Mouse (Mus musculus): ENCODE data around the gene Atp2a2.
"Not testable (repeated sequence)": the region's sequence is repeated elsewhere in the genome, so short reads cannot be mapped to it uniquely, and the experiment has no call there.

Gene Atp2a2

GRCm38 (mm10) chr5:122498046-122498445, 4.0 kb downstream of the Atp2a2 start:
- DNase-seq (ENCODE audit: low spot score in 2 of 2), result no peak

DNA sequence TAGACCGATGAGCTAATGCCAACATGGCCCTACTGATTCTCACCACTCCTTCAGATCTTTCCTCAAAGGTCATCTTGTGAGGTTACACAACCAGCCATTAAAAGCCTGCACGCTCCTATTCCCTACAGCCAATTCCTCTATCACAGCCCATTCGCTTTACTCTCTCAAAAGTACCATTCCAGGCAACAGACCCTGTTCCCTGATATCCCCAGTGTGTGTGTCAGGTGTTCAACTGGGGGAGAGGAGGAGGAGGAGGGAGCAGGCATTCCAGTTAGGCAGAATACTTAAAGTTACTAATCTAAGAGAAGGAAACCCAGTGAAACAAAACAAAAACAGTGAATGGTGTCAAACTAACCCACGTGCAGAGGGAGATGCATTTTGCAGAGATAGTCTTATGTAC, 5.0 kb downstream of the Atp2a2 start:
- no peak for DNase-seq (ENCODE audit: low spot score in 2 of 2)

GRCm38 (mm10) chr5:122494449-122494848, 7.6 kb downstream of the Atp2a2 start:
- DNase-seq (ENCODE audit: low spot score in 2 of 2), result no peak

- no peak for DNase-seq (ENCODE audit: low spot score in 2 of 2)
Measured at GRCm38 (mm10) chr5:122493035-122493434, 9.0 kb downstream of the Atp2a2 start.

- no peak for DNase-seq (ENCODE audit: low spot score in 2 of 2)
Measured at GRCm38 (mm10) chr5:122491385-122491784, 10.6 kb downstream of the Atp2a2 start.

- DNase-seq (ENCODE audit: low spot score in 2 of 2), result no peak
Measured at GRCm38 (mm10) chr5:122490148-122490547, 11.9 kb downstream of the Atp2a2 start.

- DNase-seq (ENCODE audit: low spot score in 2 of 2), result no peak
Measured at GRCm38 (mm10) chr5:122487825-122488224, 14.2 kb downstream of the Atp2a2 start.

DNA sequence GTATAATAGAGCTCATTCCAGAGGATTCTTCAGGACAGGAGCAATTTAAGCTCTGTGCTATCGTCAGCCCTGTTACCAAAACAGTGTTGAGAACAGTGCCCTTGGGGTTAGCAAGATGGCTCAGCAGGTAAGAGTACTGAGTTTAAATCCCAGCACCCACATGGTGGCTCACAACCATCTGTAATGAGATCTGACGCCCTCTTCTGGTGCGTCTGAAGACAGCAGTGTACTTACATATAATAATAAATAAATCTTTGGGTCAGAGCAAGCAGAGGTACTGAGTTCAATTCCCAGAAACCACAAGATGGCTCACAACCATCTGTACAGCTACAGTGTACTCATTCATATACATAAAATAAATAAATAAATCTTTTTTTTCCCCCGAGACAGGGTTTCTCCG, 15.8 kb downstream of the Atp2a2 start:
- DNase-seq (ENCODE audit: low spot score in 2 of 2), result not testable (repeated sequence)

DNA sequence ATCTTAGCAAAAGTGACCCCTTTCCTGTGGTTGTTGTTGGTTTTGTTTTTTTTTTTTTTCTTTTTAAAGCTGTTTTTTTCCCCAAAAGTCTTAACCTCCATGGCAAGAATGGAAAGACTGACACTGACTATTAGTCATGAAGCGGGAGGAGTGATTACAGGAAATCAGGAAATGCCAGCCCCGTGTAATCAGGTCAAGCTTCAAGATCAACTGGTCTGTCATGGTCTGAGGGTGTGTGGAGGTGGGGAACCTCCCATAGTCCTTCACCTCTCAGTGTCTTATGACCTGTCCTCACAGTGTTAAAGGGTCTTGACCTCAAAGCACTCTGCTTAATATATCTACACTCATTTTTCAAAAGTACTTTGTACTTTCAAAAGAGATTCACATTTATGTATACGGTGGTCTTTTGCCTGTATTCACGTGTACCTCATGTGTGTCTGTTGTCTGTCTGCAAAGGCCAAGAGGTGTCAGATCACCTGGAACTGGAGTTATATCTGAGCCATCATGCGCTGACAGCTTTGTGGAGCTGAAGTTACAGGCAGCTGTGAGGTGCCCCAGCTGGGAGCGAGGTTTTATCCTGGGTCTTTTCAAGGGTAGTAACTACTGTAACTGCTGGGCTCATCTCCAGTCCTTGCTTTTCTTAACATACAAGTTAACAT, 19.2 kb downstream of the Atp2a2 start:
- no peak for DNase-seq (ENCODE audit: low spot score in 2 of 2)

DNA sequence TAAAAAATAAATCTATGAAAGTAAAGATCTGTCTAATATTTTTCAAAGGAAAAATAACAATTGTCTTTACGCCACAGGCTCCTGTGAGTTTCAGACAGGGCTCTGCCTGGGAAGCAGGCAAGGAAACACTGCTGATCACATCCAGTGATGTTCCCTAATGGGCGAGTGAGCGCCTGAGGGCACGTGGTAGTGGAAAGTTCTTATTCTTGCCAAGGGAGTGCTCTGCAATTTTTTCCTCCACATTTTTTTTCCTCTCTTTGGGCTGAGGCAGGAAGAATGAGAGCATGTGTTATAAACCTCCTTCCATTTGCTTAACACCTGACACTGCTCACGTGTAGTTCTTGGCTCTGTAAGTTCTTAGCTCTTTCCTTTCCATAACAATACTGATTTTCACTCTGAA, 20.2 kb downstream of the Atp2a2 start:
- DNase-seq (ENCODE audit: low spot score in 2 of 2), result peak; percentile 65 to 72

DNA sequence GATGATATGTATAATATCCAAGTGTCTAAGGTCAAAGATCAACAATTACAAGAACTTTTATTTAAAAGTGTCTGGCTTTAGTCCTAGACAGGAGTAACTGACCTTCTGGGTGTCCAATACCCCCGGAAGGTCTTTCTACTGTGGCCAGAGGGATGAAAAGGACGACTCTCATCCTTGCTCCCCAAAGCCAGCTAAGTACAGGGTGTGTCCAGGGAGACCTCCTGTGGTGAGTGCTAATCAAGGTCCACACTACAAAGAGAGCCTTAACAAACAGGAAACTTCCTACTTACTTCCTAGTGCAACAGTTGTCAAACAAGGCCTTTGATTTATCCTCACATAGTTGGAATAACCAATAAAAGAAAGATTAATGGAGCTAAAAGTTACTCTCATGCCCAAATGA, 22.9 kb downstream of the Atp2a2 start:
- DNase-seq (ENCODE audit: low spot score in 2 of 2), result no peak

DNA sequence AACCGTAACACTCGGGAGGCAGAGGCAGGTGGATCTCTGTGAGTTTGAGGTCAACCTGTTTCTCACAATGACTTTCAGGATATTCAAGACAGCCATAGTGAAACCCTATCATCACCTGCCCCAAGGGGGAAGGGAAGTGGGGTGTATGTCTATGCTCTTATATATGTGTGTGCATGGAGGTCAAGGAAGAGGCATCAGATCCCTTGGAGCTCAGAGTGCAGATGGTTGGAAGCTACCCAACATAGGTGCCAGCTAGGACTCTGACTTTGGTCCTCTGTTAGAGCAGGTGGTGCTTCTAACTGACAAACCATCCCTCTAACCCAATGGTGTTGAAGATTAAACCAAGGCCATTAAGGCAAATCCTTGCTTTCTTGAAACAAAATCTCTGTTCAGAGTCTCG, 24.5 kb downstream of the Atp2a2 start:
- DNase-seq (ENCODE audit: low spot score in 2 of 2), result no peak

DNA sequence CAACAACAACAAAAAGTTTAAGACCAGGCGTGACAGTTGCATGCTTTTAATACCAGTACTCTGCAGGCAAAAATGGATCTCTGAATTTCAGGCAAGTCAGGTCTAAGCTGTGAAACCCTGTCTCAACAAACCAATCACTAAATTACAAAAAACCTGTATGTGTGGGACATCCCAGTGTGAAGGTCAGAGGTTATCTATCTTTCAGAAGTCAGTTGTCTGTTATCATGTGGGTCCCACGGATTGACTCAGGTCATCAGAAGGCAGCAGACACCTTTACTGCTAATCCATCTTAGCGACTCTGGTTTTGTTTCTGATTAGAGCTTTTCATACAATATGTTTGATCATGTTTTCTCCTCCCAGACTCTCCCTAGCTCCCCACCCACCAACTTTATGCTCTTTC, 25.9 kb downstream of the Atp2a2 start:
- no peak for DNase-seq (ENCODE audit: low spot score in 2 of 2)

DNA sequence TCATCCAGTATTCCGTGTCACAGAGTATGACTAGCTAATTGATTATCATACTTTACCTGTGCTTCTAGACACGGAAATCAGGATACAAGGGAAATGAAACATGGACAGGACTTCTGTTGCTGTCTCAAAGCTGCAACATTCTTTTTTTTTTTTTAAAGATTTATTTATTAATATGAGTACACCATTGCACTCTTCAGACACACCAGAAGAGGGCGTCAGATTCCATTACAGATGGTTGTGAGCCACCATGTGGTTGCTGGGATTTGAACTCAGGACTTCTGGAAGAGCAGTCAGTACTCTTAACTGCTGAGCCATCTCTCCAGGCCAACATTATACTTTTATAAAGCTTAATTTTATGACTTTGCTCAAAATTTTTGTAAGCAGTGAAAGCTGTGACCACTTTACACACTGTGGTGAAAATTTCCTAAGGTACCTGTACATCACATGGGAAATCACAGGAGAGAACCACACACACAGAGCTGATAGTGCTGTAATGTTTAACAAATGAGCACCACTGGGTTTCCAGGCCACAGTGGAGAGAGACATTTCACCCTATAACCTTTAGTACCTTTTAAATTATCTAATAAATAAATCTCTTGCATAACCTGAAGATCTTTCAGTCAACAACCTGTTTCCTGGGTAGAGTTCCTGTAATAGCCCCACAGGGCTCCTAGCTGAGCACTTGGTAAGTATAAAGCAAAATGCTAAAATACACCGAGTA, 27.2 kb downstream of the Atp2a2 start:
- DNase-seq (ENCODE audit: low spot score in 2 of 2), result no peak

DNA sequence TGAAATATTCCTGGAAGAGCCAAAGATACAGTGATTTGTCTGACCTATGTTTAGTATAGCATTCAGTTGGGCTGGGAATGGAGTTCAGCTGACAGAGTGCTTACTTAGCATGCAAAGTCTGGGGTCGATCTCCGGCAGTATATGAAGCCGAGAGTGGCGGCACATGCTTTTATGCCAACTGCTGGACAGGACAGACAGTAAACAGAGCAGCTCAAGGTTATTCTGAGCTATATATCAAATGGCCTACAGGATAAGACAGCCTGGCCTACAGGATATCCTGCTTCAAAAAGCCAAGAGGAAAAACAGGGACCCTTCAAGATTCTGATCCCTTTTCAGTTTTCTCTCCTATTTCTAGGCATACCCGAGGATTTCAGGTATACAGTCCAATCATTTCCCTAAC, 30.4 kb downstream of the Atp2a2 start:
- DNase-seq (ENCODE audit: low spot score in 2 of 2), result no peak

GRCm38 (mm10) chr5:122461431-122461830, 40.6 kb downstream of the Atp2a2 start:
- DNase-seq (ENCODE audit: low spot score in 2 of 2), result no peak

DNA sequence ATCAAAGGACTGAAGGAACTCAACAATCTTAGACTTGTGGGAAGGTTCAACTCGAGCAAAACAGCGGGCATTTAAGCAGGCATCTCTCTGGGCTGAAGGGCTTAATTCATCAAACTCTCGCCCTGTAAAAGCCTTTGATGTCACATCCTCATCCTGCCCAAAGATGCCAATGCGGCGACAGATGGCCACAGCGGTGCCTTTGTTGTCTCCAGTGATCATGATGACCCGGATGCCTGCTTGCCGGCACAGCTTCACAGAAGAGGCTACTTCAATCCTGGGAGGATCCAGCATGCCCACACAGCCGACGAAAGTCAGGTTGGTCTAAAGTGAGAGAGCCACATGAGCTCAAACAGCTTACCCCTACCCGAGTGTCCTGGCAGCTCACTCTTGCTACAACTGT, 41.4 kb downstream of the Atp2a2 start:
- no peak for DNase-seq (ENCODE audit: low spot score in 2 of 2)

DNA sequence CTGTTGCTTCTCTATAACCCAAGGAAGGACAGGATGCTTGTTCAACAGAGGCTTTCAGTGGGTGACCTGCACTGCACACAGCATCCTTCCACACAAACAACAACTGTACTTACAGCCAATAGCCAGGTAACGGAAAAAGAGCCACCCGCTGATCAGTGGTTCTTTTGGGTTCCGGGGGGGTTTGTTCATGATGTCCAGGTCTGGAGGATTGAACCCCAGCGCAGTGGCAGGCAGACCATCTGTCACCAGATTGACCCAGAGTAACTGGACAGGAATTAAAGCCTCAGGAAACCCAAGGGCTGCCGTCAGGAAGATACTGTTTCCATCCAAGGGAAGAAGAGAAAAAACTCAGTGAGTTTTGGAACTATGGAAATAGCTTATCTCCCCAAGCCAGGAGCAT, 42.7 kb downstream of the Atp2a2 start:
- no peak for DNase-seq (ENCODE audit: low spot score in 2 of 2)

DNA sequence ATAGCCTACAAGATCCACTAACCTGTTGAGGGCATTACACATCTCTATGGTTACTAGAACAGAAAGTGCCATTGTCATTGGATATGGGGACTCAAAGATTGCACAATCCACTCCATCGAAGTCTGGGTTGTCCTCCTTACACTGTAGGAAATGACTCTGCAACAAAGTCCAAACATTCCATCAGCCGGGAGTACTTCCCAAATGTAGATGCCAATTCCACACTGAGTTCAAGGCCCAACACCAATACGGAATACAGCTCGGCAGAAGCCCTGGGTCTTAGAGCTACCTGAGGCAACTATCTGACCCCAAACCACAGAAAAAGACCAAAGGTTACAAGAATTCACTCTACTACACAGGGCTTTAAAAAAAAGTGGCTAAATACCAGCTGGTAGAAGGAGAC, 44.0 kb downstream of the Atp2a2 start:
- DNase-seq (ENCODE audit: low spot score in 2 of 2), result no peak

DNA sequence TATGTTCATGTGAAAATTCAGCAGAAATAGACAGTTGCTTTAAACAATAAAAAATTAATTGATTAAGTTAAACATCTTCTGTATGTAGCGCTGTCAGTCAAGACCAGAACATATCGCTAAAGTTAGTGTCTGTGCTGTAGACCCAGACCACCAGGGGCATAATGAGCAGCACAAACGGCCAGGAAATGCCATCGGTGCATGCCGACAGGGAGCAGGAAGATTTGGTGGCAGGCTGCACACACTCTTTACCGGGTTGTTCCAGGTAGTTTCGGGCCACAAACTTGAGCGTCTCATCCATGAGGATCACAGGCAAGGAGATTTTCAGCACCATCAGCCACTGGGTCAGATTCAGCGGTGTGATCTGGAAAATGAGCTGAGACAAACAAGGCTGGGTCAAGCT, 45.0 kb downstream of the Atp2a2 start:
- not testable (repeated sequence) for DNase-seq (ENCODE audit: low spot score in 2 of 2)

- no peak for DNase-seq (ENCODE audit: low spot score in 2 of 2)
Measured at GRCm38 (mm10) chr5:122455584-122455983, 46.4 kb downstream of the Atp2a2 start.

DNA sequence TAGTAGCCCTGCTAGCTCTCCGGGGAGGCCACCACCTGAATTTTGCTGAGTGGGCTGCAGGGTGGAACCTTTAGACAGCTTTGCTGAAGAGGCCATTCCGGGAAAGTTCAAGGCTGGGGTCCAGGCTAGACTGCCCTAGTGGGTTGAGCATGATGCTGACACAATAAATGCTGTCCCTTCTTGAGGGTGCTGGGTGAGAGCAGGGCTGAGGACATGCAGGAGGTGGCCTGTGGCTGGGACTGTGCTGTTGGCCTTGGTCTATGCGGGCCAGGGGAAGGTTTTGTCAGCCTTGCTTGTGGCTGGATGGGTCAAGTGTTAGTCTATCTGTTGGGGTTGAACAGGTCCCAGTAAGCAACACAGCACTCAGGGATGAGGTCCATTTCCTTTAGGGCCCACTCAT, 47.1 kb downstream of the Atp2a2 start:
- no peak for DNase-seq (ENCODE audit: low spot score in 2 of 2)

- DNase-seq (ENCODE audit: low spot score in 2 of 2), result no peak
Measured at GRCm38 (mm10) chr5:122454442-122454841, 47.6 kb downstream of the Atp2a2 start.

- no peak for DNase-seq (ENCODE audit: low spot score in 2 of 2)
Measured at GRCm38 (mm10) chr5:122453188-122453587, 48.8 kb downstream of the Atp2a2 start.
